Mouse (Mus musculus): ENCODE data around the gene Samd4b. TPM values are rescaled to one million over a fixed set of nuclear protein-coding genes. Genes with fewer than 3 reads are reported as not detected.

Samd4b gene
- polyA plus RNA-seq, 1 experiment from 2014 or later = 35.6 TPM

DNA sequence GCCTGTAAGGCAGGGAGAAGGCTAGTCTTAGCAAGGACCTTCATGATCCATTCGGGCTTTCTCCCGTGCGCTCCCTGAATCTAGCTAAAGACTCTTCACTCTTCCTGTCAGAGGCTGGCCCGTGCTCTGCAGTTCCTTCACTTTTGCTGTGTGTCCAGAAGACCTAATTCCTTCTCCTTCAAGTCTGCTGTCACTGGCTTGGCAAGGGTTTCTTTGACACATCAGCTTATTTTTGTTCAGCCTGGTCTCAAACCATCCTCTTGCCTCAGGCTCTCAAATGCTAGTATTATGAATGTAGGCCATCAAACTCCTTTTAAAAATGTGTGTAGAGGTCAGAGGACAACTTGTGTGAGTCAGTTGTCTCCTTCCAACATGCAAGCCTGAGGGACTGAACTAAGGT, 214.3 kb downstream of the Samd4b start:
- ATAC-seq (ENCODE audit: low FRiP score) = no peak
- H3K36me3 ChIP-seq = peaks cover 19% of the 10 kb centered on the region
- WGBS = 85% methylated on average over 4 of the region's 4 CpGs
- no peak overlapping the region for H3K4me3 ChIP-seq
- H3K9me3 ChIP-seq (replicated peaks) = no peaks in the 10 kb centered on the region
- H3K27me3 ChIP-seq = peaks cover 3% of the 10 kb centered on the region; the same call in 1 of the 2 replicates
- H3K4me2 ChIP-seq (replicated peaks) = no peak overlapping the region
- H3K27ac ChIP-seq = no peak overlapping the region
- no peak overlapping the region for H3K9ac ChIP-seq
- H3K4me1 ChIP-seq = peaks cover 36% of the 10 kb centered on the region

- H3K36me3 ChIP-seq = peaks cover 13% of the 10 kb centered on the region
- H3K4me1 ChIP-seq = peaks cover 42% of the 10 kb centered on the region
- ATAC-seq (ENCODE audit: low FRiP score) = no peak
- H3K27me3 ChIP-seq = peaks cover 3% of the 10 kb centered on the region; the same call in 1 of the 2 replicates
- H3K27ac ChIP-seq = 0 out of 2 replicates have a peak overlapping the region, but pooled peaks have one; percentile 80
- no peak overlapping the region for H3K9ac ChIP-seq
- H3K4me2 ChIP-seq (replicated peaks) = no peak overlapping the region
- no peaks in the 10 kb centered on the region for H3K9me3 ChIP-seq (replicated peaks)
- no peak overlapping the region for H3K4me3 ChIP-seq
- WGBS = 74% methylated on average over 11 of the region's 11 CpGs
These were observed 215.0 kb downstream of the Samd4b start for GRCm38 (mm10) chr7:28382981-28383396.

DNA sequence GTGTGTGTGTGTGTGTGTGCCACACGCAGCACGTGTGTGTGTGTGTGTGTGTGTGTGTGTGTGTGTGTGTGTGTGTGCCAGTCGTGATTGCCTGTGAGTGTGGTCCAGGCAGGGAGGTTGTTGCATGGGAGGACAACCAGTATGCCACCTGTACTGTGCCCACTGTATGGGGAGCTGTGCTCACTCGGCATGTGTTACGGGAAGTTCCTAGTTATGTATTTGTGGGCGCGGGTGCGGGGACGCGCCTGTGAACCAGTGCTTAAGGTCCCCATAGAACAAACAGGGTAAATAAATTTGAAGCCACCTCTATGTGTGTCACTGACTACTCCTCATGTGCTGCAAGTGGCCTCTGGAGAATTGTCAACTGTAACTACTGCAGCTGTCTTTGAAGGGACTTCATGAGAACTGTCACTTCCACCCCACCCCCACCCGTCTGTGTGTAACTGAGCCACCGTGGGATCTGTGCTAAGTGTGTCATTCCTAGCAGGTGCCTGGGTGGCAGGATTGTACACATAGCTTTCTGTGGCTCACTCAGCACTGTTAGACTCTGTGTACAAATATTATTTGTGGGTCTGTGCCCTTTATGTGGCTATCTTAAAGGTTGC, 215.5 kb downstream of the Samd4b start:
- peaks cover 48% of the 10 kb centered on the region for H3K4me1 ChIP-seq
- 75% methylated on average over 9 of the region's 12 CpGs for WGBS
- peak overlapping the region; percentile 22; the same call in 1 of the 2 replicates for H3K4me3 ChIP-seq

DNA sequence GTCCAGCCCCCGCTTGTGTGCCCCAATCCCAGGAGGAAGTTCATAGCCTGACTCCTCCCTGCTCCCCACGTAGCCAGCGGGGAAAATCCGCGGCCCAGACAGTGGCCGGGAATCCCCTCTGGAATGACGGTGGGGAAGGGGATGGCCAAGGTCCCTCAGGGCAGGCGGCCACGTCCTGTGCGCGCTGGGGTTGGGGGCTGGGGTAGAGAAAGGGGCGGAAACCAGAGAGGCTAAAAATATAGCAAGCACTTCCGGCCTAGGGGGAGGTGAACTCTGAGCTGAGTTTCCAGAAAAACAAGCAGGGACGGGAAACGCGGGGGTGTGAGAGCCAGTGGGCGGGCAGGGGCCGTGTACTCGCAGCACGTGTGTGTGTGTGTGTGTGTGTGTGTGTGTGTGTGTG, 216.0 kb downstream of the Samd4b start:
- peaks cover 10% of the 10 kb centered on the region for H3K36me3 ChIP-seq
- H3K4me1 ChIP-seq = peaks cover 50% of the 10 kb centered on the region
- peak overlapping the region; percentile 22 for H3K4me3 ChIP-seq
- H3K27ac ChIP-seq = peak overlapping the region; percentile 80
- no peak for ATAC-seq (ENCODE audit: low FRiP score)
- H3K9ac ChIP-seq = peak overlapping the region; percentile 50; the same call in 1 of the 2 replicates
- H3K9me3 ChIP-seq (replicated peaks) = no peaks in the 10 kb centered on the region
- peak overlapping the region; percentile 52 for H3K4me2 ChIP-seq (replicated peaks)
- H3K27me3 ChIP-seq = peaks cover 8% of the 10 kb centered on the region; the same call in 1 of the 2 replicates
- WGBS = 7% methylated on average over 20 of the region's 20 CpGs

More for the DNA sequence above, 215.5 kb downstream of the Samd4b start:
- Histone ChIP-seq H3K9ac (peak overlapping the region; percentile 50; the same call in 1 of the 2 replicates), H3K27ac (peak overlapping the region; percentile 80; the same call in 1 of the 2 replicates), H3K9me3 (replicated peaks) (no peaks in the 10 kb centered on the region), H3K4me2 (replicated peaks) (peak overlapping the region; percentile 52), H3K27me3 (peaks cover 8% of the 10 kb centered on the region; the same call in 1 of the 2 replicates), H3K36me3 (peaks cover 12% of the 10 kb centered on the region)
- ATAC-seq (ENCODE audit: low FRiP score) = no peak

DNA sequence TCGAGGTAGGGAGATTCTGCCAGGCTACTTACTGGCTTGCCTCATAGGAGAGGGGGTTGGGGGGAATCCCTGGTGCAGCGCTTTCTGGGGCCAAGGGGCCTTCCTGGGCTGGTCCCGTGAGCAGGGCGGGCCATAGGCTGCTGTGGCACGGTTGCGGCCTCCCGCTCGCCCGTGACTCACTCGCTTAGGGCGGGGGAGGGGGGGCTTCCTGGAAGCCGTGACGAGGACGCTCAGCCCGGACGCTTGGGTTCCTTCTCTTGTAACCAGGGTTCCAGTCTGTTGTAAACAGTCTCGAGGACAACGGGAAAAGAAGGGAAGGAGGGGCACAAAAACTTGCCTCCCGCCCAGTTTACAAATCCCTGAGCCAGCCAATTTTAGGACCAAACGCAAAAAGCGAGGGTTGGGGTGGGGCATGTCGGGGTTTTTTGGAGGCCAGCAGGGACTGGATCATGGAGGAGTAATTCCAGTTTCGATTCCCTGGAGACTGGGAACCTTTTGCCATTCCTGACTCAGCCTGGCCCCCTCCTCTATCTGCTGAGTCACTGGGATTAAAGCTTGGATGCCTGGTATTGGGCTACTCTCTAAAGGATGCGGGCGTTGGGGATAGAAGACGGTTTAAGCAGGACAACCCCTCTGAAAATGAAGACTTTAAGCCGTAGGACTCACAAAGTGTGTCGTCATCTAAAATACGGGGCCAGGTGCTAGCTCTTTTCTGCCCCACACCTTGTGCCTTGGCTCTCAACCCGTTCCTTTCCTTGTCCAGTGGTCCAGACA, 216.7 kb downstream of the Samd4b start:
- WGBS = 9% methylated on average over 29 of the region's 30 CpGs
- H3K9ac ChIP-seq = peak overlapping the region; percentile 50
- H3K9me3 ChIP-seq (replicated peaks) = no peaks in the 10 kb centered on the region
- H3K4me3 ChIP-seq = peak overlapping the region; percentile 12; the same call in 1 of the 2 replicates
- peaks cover 7% of the 10 kb centered on the region for H3K36me3 ChIP-seq
- ATAC-seq (ENCODE audit: low FRiP score) = no peak
- peak overlapping the region; percentile 52 for H3K4me2 ChIP-seq (replicated peaks)
- peak overlapping the region; percentile 80 for H3K27ac ChIP-seq
- peaks cover 54% of the 10 kb centered on the region for H3K4me1 ChIP-seq
- H3K27me3 ChIP-seq = peaks cover 8% of the 10 kb centered on the region; the same call in 1 of the 2 replicates

DNA sequence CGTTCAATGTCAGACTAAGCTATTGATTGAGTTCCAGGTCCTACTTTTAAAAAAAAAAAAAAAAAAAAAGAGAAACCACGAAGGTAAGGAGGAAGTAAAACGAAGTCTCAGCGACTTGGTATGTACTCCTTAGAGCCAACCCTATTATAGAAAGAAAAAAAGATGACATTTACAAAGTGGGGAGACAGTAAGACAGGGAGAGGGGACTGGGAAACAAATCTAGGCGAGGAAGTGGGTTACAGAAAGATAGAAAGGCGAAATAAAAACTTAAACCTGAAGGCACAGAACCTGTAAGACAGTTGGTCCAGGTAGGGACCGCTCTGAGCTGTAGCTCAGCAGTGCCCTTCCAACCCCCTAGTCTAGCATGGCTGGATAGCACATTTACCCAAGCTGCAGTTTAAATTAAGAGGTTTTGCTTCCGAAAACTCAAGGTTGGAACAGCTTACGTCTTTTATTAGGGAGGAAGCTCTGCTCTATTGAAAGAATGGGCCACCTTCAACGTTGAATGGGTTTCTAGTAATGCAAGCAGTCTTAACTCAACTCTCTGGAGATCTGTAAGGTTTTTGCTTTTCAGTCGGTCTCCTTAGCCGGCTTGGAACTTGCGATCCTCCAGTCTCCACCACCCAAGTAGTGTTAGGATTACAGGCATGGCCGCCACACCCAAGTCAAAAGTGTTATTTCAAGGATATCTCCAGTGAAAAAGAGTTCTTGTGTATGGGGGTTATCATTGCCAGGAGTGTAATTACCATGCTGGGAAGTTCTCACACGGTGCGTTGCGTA, 217.5 kb downstream of the Samd4b start, which contains the start of gene Zfp36:
Gene Zfp36 (minus strand): TSS at position 17 of the 780 bp plus-strand sequence.
- Histone ChIP-seq H3K27ac (peak within 1 kb of the TSS; percentile 84), H3K9me3 (replicated peaks) (no peaks in the 10 kb centered on the region), H3K4me3 (peak within 1 kb of the TSS; percentile 55), H3K9ac (peak within 1 kb of the TSS; percentile 78), H3K27me3 (peaks cover 8% of the 10 kb centered on the region; the same call in 1 of the 2 replicates), H3K36me3 (peaks cover 4% of the 10 kb centered on the region; the same call in 1 of the 2 replicates), H3K4me1 (peaks cover 60% of the 10 kb centered on the region), H3K4me2 (replicated peaks) (peak within 1 kb of the TSS; percentile 90)
- WGBS = 52% methylated on average over 17 of the region's 17 CpGs
- no peak for ATAC-seq (ENCODE audit: low FRiP score)

DNA sequence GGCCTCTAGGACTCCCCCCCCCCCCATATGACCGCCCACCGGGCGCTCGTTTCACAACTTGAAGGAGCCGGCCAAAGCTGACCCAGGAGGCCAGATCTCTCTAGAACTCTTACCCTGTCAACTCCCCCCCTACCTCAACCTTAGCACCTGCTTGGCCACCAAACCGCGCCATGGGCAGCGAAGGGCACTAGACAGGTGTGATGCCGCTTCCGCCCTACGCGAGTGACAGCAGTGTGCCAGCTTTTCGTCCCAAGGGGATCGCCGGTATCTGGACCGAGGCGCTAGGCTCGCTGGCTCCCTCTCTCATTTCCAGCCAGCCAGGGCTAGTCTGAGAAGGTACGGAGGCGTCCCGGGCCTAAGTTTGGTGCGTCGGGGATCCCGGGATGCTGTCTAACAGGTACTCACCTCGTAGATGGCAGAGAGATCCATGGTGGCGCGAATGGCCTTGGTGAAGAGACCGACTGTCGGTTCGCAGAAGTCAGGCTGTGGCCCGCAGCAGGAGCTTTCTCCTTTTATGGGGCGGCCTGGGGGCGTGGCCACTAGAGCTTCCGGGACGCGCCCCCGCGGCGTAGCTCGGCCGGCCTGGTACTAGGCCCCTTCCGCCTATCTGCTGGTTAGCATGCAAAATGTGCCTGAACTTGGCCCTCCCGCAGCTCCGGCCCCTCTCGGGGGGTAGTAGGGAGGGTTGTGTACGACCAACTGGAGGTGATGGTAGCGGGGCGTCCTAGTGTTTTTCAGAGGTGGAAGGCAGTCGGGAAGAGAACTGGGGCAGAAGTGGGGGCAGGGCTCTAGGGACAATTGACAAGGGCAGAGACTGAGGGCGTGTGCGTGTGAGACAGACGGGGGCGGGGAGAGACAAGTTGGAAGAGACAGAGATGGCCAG, 218.9 kb downstream of the Samd4b start:
- peak overlapping the region; percentile 55 for H3K4me3 ChIP-seq
- H3K4me1 ChIP-seq = peaks cover 68% of the 10 kb centered on the region
- under 1% methylated on average over 52 of the region's 53 CpGs for WGBS
- peak overlapping the region; percentile 90 for H3K4me2 ChIP-seq (replicated peaks)
- H3K36me3 ChIP-seq = peaks cover 4% of the 10 kb centered on the region; the same call in 1 of the 2 replicates
- peak; percentile 60 for ATAC-seq (ENCODE audit: low FRiP score)
- H3K9ac ChIP-seq = peak overlapping the region; percentile 78
- peaks cover 8% of the 10 kb centered on the region; the same call in 1 of the 2 replicates for H3K27me3 ChIP-seq
- peak overlapping the region; percentile 84 for H3K27ac ChIP-seq
- no peaks in the 10 kb centered on the region for H3K9me3 ChIP-seq (replicated peaks)

- H3K4me2 ChIP-seq (replicated peaks) = peak overlapping the region; percentile 90
- H3K27ac ChIP-seq = no peak overlapping the region; the same call in 1 of the 2 replicates
- peaks cover 70% of the 10 kb centered on the region for H3K4me1 ChIP-seq
- no peak for ATAC-seq (ENCODE audit: low FRiP score)
- peak overlapping the region; percentile 78 for H3K9ac ChIP-seq
- no peaks in the 10 kb centered on the region for H3K9me3 ChIP-seq (replicated peaks)
- 47% methylated on average over 32 of the region's 32 CpGs for whole genome bisulfite sequencing
- peaks cover 8% of the 10 kb centered on the region; the same call in 1 of the 2 replicates for H3K27me3 ChIP-seq
- peak overlapping the region; percentile 55 for H3K4me3 ChIP-seq
- H3K36me3 ChIP-seq = peaks cover 4% of the 10 kb centered on the region; the same call in 1 of the 2 replicates
These were observed 219.8 kb downstream of the Samd4b start for GRCm38 (mm10) chr7:28378066-28378690.

DNA sequence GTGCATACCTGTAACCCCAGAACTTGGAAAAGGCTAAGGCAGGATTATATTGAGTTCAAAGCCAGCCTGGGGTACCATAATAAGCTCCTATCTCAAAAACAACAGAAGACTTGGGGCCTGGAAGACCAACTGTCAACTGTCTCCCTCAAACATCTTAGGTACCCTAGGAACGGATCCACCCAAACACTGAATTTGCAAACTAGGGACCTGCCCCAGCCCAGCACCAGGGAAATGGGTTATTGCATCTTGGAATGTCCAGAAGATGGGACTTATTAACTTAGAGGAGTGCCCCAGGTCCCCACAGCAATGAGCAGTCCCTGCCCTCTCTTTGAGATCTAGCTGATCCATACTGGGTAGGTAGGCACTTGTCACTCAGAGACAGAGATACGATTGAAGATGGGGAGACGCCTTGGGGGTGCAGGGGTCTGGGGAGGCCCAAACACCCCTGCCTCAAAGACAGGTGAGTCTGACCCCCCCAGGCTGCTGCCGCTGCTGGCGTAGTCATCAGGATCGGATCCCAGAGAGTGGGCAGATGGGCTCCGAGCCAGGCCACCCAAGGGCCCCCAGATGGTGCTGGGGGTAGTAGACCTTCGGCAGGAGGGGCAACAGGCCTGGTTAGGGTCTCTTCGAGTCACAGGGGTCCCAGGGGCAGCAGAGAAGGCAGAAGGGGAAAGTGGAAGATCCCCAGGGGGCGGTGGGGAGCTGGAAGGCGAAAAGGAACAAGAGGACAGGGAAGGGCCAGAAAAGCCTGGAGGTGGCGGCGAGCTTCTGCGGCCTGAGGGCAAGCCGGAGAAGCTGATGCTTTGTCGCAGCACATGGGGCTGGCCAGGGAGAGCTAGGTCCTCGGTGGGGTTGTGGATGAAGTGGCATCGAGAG, 220.5 kb downstream of the Samd4b start:
- peak overlapping the region; percentile 90 for H3K4me2 ChIP-seq (replicated peaks)
- ATAC-seq (ENCODE audit: low FRiP score) = no peak
- 71% methylated on average over 18 of the region's 18 CpGs for WGBS
- no peak overlapping the region for H3K27ac ChIP-seq
- peak overlapping the region; percentile 55 for H3K4me3 ChIP-seq
- peaks cover 63% of the 10 kb centered on the region for H3K4me1 ChIP-seq
- H3K36me3 ChIP-seq = peaks cover 4% of the 10 kb centered on the region; the same call in 1 of the 2 replicates
- no peaks in the 10 kb centered on the region for H3K9me3 ChIP-seq (replicated peaks)
- no peak overlapping the region for H3K9ac ChIP-seq
- H3K27me3 ChIP-seq = peaks cover 8% of the 10 kb centered on the region; the same call in 1 of the 2 replicates

All from hindbrain, embryonic 12.5 days (tissue).